Mouse (Mus musculus): ENCODE measurements around the gene Nova1. TPM values are rescaled to one million over a fixed set of nuclear protein-coding genes. Genes with fewer than 3 reads are reported as not detected.

Gene Nova1
- total and polyA plus RNA-seq, 3 experiments: 0.45 to 5.8 (median 2.7) TPM

DNA sequence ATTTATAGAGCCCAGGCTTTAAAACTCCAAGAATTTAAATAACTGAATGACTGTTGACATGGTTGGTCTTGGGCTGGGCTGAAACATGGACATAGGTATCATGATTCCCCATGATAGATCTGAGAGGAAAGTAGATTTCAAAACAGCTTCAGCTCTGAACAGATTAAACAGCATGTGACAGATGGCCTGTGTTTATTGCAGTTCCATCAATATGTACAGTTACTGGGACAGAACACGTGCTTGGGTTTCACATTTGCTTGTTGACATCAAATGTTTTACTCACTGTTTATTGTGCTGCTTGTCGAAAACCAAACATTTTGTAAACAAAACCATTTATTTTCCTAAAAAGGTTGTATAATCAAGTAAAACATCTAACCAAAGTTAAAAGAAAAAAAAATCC, 142.4 kb downstream of the Nova1 start:
- no peak for DNase-seq

DNA sequence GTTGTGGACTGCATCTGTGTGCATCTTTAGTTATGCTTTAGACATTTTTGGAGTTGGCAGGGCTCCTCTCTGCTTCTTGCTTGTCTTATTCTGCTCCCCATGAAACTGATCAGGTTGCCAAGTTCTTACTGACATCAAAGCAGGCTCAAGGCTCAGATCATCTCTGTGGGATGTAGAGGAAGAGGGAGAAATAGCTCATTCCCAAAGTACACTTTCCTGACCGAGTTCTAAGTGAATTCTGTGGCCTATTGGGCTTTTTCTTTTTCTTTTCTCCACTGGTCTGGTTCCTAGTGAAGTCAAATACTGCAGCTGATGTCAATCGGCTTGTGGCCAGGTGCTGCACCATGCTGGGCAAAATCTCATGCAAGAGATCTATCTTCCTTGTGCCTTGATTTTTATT, 152.0 kb downstream of the Nova1 start:
- no peak for DNase-seq

DNA sequence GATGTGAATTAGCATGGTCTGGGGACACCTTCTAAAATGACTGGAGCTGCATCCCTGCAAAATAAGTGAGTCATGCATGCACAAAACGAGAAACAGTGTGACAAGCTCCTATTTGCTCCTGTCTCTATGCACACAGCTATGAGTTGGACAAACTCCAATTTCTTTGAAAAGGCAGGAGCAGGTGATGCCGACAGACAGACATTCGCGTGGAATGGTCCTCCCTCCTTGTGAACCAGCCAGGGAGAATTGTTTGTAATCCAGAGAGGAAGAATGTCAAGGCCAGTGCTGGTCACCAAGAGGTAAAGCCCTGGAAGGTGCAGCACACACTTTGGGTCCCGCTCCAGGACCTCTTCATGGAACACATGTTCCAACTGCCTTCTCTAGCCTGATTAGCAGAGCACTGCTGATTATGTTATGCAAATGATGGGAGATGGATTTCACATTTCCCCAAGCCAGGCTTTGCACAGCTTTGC, 172.6 kb downstream of the Nova1 start:
- no peak for DNase-seq

DNA sequence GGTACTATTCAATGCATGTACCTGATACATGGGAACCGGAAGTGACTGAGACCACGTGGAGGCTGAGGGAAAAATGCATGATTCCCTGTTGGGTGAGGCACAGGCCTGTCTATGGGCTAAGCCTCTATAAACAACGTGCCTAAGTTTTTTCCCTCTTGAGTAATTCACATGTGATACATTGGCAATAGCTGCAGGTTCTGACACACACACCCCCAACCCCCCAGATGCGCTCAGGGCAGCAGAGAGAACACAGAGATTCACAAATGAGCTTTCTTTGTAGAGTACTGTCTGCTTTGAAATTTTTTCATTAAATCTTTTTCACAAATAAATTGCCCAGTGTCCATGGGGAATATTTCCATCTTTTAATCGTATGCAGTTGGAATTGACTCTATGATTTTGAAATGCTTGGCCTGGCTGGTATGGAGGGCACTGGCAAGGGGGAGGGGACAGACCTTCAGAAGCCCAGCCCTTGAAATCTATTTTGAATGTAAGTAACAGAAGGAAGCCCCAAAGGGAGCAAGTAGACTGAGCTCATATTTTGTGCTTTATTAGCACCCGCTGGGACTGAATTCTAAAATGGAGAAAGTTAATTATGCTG, 173.3 kb downstream of the Nova1 start:
- no peak for DNase-seq

Measured in adrenal gland, adult 2 months (tissue).